Mouse (Mus musculus) testis, adult 2 months (tissue): Measurements from ENCODE around the gene Rorc.

Experiments used
- CTCF ChIP-seq: fragments of 200-500 bp; IDR thresholded peaks from 2 replicates; pipeline ENCODE4 v1.5.1; 2012; ENCODE audit warnings: low read depth, mild to moderate bottlenecking, inconsistent platforms, low read length, moderate library complexity; ENCODE audit not compliant: control insufficient read depth, insufficient read depth, insufficient replicate concordance
- POLR2A ChIP-seq: fragments of 200-500 bp; IDR thresholded peaks from 2 replicates; pipeline ENCODE4 v1.6.1; 2012; ENCODE audit warnings: low read depth, mild to moderate bottlenecking, inconsistent platforms, low read length, moderate library complexity; ENCODE audit not compliant: control insufficient read depth

- no peak for TF ChIP-seq POLR2A
- TF ChIP-seq CTCF, result no peak
Observed at GRCm38 (mm10) chr3:94364154-94364526, 8.5 kb upstream of the Rorc start.
